Mouse (Mus musculus): ENCODE results near the gene Cryba1. TPM values are rescaled to one million over a fixed set of nuclear protein-coding genes. Genes with fewer than 3 reads are reported as not detected.

Cryba1 gene
- polyA plus RNA-seq (2012; rRNA removed), result not detected in 2 replicates

GRCm38 (mm10) chr11:77725183-77725582 is at the start of gene Cryba1:
Gene Cryba1, minus strand, starts transcription at chr11:77725283.
- WGBS, result 49% methylated on average over 7 of the region's 7 CpGs
- DNase-seq, result no peak

GRCm38 (mm10) chr11:77771879-77772713 is 47.0 kb upstream of the Cryba1 start:
- WGBS, result 68% methylated on average over 8 of the region's 8 CpGs
- Histone ChIP-seq H3K27ac (ENCODE audit: insufficient read depth, low read length) (no peak overlapping the region), H3K27me3 (ENCODE audit: control insufficient read depth, insufficient read depth, low read length) (no peaks in the 10 kb centered on the region), H3K4me1 (ENCODE audit: control insufficient read depth, insufficient read depth, low read length) (peaks cover 5% of the 10 kb centered on the region), H3K4me3 (replicated peaks; ENCODE audit: insufficient read depth, low read depth, low read length) (no peak overlapping the region)
- DNase-seq, result peak in 1 of 2 experiments; percentile 41
- no peak for TF ChIP-seq POLR2A (IDR thresholded peaks at IDR 0.05; ENCODE audit: borderline replicate concordance, insufficient read depth, low read length)
- TF ChIP-seq CTCF (IDR thresholded peaks at IDR 0.05; ENCODE audit: borderline replicate concordance, insufficient read depth, low read depth, low read length), result no peak

More at GRCm38 (mm10) chr11:77725183-77725582, at the start of gene Cryba1:
- H3K4me3 ChIP-seq (replicated peaks; ENCODE audit: insufficient read depth, low read depth, low read length), result no peak within 1 kb of the TSS
- H3K27me3 ChIP-seq (ENCODE audit: control insufficient read depth, insufficient read depth, low read length), result no peaks in the 10 kb centered on the region
- H3K4me1 ChIP-seq (ENCODE audit: control insufficient read depth, insufficient read depth, low read length), result no peaks in the 10 kb centered on the region
- H3K27ac ChIP-seq (ENCODE audit: insufficient read depth, low read length), result no peak within 1 kb of the TSS
- TF ChIP-seq POLR2A (IDR thresholded peaks at IDR 0.05; ENCODE audit: borderline replicate concordance, insufficient read depth, low read length) (no peak), CTCF (IDR thresholded peaks at IDR 0.05; ENCODE audit: borderline replicate concordance, insufficient read depth, low read depth, low read length) (no peak)

DNA sequence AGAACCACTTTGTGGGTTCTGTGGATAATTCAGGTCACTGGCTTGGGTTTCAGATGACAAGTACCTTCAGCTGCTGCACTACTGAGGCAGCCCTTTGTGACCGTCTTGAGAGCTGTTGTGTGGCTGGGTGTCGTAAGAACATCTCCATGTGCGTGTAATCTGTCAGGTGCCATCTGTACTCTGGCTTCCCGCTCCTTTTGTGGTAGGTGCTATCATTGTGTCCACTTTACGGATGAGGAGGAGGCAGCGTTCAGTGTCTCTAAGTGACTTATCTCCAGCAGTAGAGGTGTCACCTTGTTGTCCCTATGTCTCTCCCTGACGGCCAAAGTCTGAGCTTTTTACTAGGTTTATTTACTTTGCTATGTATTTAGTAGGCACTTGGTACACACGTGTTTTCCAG is 45.3 kb upstream of the Cryba1 start:
- TF ChIP-seq POLR2A (IDR thresholded peaks at IDR 0.05; ENCODE audit: borderline replicate concordance, insufficient read depth, low read length), result no peak
- no peak for TF ChIP-seq CTCF (IDR thresholded peaks at IDR 0.05; ENCODE audit: borderline replicate concordance, insufficient read depth, low read depth, low read length)
- H3K4me3 ChIP-seq (replicated peaks; ENCODE audit: insufficient read depth, low read depth, low read length), result no peak overlapping the region
- 84% methylated on average over 8 of the region's 8 CpGs for WGBS
- no peak overlapping the region for H3K27ac ChIP-seq (ENCODE audit: insufficient read depth, low read length)
- H3K27me3 ChIP-seq (ENCODE audit: control insufficient read depth, insufficient read depth, low read length), result no peaks in the 10 kb centered on the region
- H3K4me1 ChIP-seq (ENCODE audit: control insufficient read depth, insufficient read depth, low read length), result peaks cover 13% of the 10 kb centered on the region
- DNase-seq, result no peak

DNA sequence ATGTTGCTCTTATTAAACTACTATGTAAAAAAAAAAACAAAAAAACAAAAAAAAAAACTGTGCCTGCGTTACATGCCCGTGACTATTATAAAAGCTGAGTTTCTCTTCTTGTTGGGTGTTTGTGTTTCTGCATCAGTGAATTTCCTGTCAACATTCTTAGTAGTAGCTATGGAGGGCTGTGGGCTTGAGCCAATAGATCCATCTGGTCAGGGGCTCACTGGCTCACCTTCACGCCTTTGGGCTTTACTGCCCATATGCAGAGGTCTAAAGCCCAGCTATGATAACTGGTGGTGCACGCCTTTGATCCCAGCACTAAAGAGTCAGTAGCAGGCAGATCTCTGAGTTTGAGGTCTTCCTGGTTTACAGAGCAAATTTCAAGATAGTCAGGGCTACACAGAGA is 44.4 kb upstream of the Cryba1 start:
- Histone ChIP-seq H3K27ac (ENCODE audit: insufficient read depth, low read length) (no peak overlapping the region), H3K4me3 (replicated peaks; ENCODE audit: insufficient read depth, low read depth, low read length) (no peak overlapping the region), H3K27me3 (ENCODE audit: control insufficient read depth, insufficient read depth, low read length) (no peaks in the 10 kb centered on the region), H3K4me1 (ENCODE audit: control insufficient read depth, insufficient read depth, low read length) (peaks cover 16% of the 10 kb centered on the region)
- no peak for DNase-seq
- TF ChIP-seq CTCF (IDR thresholded peaks at IDR 0.05; ENCODE audit: borderline replicate concordance, insufficient read depth, low read depth, low read length) (no peak), POLR2A (IDR thresholded peaks at IDR 0.05; ENCODE audit: borderline replicate concordance, insufficient read depth, low read length) (no peak)
- WGBS, result 44% methylated on average over 4 of the region's 4 CpGs

DNA sequence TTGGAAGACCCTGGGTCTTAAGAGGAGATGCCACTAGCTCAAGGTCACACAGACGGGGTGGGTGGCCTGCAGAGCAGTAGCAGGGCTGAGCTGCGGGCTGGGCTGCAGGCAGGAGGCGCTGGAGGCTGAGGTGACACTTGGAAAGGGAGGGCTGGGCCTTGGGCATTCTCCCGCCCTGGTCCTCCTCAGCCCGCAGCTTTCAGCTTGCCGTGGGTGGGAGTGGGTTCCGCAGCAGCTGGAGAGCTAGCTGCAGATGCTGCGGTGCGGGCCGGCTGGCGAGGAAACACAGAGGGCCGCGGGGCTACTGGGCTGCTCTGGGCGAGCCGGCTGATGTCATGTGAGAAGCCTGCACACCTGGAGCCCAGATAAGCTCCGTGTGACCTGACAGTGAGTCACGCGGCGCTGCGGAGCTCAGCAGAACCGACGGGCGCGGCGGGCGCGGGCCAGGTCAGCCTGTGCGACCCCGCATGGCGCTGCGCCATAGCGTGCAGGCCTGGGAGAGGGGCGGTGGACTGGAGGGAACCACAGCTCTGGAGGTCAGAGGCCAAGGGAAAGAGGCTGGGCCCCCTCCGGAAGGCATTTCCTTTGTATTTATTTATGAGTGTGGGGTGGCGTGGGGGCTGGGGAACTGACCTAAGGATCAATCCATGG is 41.4 kb upstream of the Cryba1 start:
- peaks cover 17% of the 10 kb centered on the region for H3K4me1 ChIP-seq (ENCODE audit: control insufficient read depth, insufficient read depth, low read length)
- peak; percentile 42; the same call in 1 of the 2 replicates for TF ChIP-seq CTCF (IDR thresholded peaks at IDR 0.05; ENCODE audit: borderline replicate concordance, insufficient read depth, low read depth, low read length)
- no peak for TF ChIP-seq POLR2A (IDR thresholded peaks at IDR 0.05; ENCODE audit: borderline replicate concordance, insufficient read depth, low read length)
- no peak overlapping the region; the same call in 1 of the 2 replicates for H3K27ac ChIP-seq (ENCODE audit: insufficient read depth, low read length)
- peak overlapping the region; percentile 8 for H3K4me3 ChIP-seq (replicated peaks; ENCODE audit: insufficient read depth, low read depth, low read length)
- 21% methylated on average over 35 of the region's 35 CpGs for WGBS
- H3K27me3 ChIP-seq (ENCODE audit: control insufficient read depth, insufficient read depth, low read length), result no peaks in the 10 kb centered on the region
- DNase-seq, result peak; percentile 43 to 57

GRCm38 (mm10) chr11:77765459-77765777 is 40.3 kb upstream of the Cryba1 start:
- TF ChIP-seq POLR2A (IDR thresholded peaks at IDR 0.05; ENCODE audit: borderline replicate concordance, insufficient read depth, low read length) (no peak), CTCF (IDR thresholded peaks at IDR 0.05; ENCODE audit: borderline replicate concordance, insufficient read depth, low read depth, low read length) (no peak)
- WGBS, result 44% methylated on average over 4 of the region's 4 CpGs
- H3K27ac ChIP-seq (ENCODE audit: insufficient read depth, low read length), result no peak overlapping the region
- H3K4me3 ChIP-seq (replicated peaks; ENCODE audit: insufficient read depth, low read depth, low read length), result no peak overlapping the region
- H3K4me1 ChIP-seq (ENCODE audit: control insufficient read depth, insufficient read depth, low read length), result peaks cover 17% of the 10 kb centered on the region
- H3K27me3 ChIP-seq (ENCODE audit: control insufficient read depth, insufficient read depth, low read length), result no peaks in the 10 kb centered on the region
- no peak for DNase-seq

GRCm38 (mm10) chr11:77764694-77765458 is 39.8 kb upstream of the Cryba1 start:
- H3K27ac ChIP-seq (ENCODE audit: insufficient read depth, low read length), result no peak overlapping the region
- no peaks in the 10 kb centered on the region for H3K27me3 ChIP-seq (ENCODE audit: control insufficient read depth, insufficient read depth, low read length)
- peak overlapping the region; percentile 91 for H3K4me3 ChIP-seq (replicated peaks; ENCODE audit: insufficient read depth, low read depth, low read length)
- H3K4me1 ChIP-seq (ENCODE audit: control insufficient read depth, insufficient read depth, low read length), result peaks cover 17% of the 10 kb centered on the region
- WGBS, result 31% methylated on average over 9 of the region's 9 CpGs
- DNase-seq, result peak; percentile 34 to 46
- TF ChIP-seq CTCF (IDR thresholded peaks at IDR 0.05; ENCODE audit: borderline replicate concordance, insufficient read depth, low read depth, low read length) (no peak), POLR2A (IDR thresholded peaks at IDR 0.05; ENCODE audit: borderline replicate concordance, insufficient read depth, low read length) (no peak)

All from cerebellum, adult 2 months (tissue).